Mouse (Mus musculus) liver, adult 2 months (tissue): ENCODE results near the gene Piwil4. TPM values are rescaled to one million over a fixed set of nuclear protein-coding genes. Genes with fewer than 3 reads are reported as not detected.

Source experiments
- DNase-seq: peaks from one replicate; pipeline ENCODE4 v3.0.0-alpha.2; 2011; ENCODE audit warnings: low read depth, low spot score; ENCODE audit errors: extremely low read depth
- H3K27ac ChIP-seq: fragments of 200-500 bp; replicated peaks from 2 replicates; pipeline ENCODE4 v1.5.1; 2012; ENCODE audit warnings: low read depth, mild to moderate bottlenecking, control low read depth, inconsistent platforms, low read length; ENCODE audit not compliant: insufficient read depth
- H3K27me3 ChIP-seq: fragments of 200-500 bp; 2 replicates; pipeline ENCODE4 v1.6.1; 2012; ENCODE audit warnings: mild to moderate bottlenecking, moderate library complexity, low read length, inconsistent platforms; ENCODE audit not compliant: control insufficient read depth, insufficient read depth
- H3K36me3 ChIP-seq: fragments of 200-500 bp; 2 replicates; pipeline ENCODE4 v1.6.1; 2012; ENCODE audit warnings: low read length, inconsistent platforms; ENCODE audit not compliant: control insufficient read depth, insufficient read depth
- H3K4me1 ChIP-seq: fragments of 200-500 bp; 2 replicates; pipeline ENCODE4 v1.6.1; 2011; ENCODE audit warnings: low read length; ENCODE audit not compliant: control insufficient read depth, insufficient read depth
- H3K4me3 ChIP-seq: fragments of 200-500 bp; 2 replicates; pipeline ENCODE4 v1.5.1; 2011; ENCODE audit warnings: low read depth, mild to moderate bottlenecking, control low read depth, low read length, moderate library complexity; ENCODE audit not compliant: insufficient read depth
- H3K79me2 ChIP-seq: fragments of 200-500 bp; 2 replicates; pipeline ENCODE4 v1.6.1; 2012; ENCODE audit warnings: inconsistent platforms, mild to moderate bottlenecking, low read length, moderate library complexity; ENCODE audit not compliant: control insufficient read depth, insufficient read depth
- H3K9ac ChIP-seq: fragments of 200-500 bp; 2 replicates; pipeline ENCODE4 v1.6.1; 2012; ENCODE audit warnings: low read depth, mild to moderate bottlenecking, control low read depth, inconsistent platforms, low read length
- CTCF ChIP-seq: fragments of 200-500 bp; IDR thresholded peaks from 2 replicates; pipeline ENCODE4 v1.5.1; 2011; ENCODE audit warnings: low read depth, low read length, control low read depth
- POLR2A ChIP-seq: fragments of 200-500 bp; IDR thresholded peaks from 2 replicates; pipeline ENCODE4 v1.6.1; 2011; ENCODE audit warnings: low read length, control low read depth; ENCODE audit not compliant: insufficient read depth; ENCODE audit errors: extremely low read depth
- WGBS: fragments of 180-500 bp; shearing (Covaris S2); methylation state at CpG from one replicate; pipeline ENCODE4 v1.1.7; 2018; 5-methylcytosine and 5-hydroxymethylcytosine counted together
- polyA plus RNA-seq: library from polyadenylated mRNA; depleted of rRNA; stranded (reverse); fragments of >200 nt; gene quantifications from 2 replicates; pipeline ENCODE4 v1.2.3, GENCODE M21; 2012
- total RNA-seq: library from RNA; depleted of rRNA; stranded (reverse); fragments of >200 nt; gene quantifications from 2 replicates; pipeline ENCODE4 v1.2.3, GENCODE M21; 2014

The Piwil4 gene
- total and polyA plus RNA-seq, 2 experiments, result not detected

DNA sequence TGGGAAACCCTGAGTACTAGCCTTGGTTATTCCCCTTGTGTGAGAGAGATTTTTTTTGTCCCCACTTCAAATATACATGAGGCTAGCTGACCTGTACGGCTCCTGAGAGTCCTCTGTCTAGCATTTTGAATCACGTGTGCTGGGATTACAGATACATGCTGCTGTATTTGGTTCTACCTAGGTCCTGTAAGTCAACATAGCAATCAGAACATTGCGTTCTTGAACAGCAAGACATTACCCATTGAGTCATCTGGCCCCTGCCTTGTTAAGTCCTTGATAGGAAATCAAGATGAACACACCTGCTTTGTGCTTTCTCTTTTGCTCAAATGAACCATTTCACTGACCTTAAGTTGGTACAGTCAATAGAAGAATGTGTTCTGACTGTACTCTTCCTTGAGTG lies 13.9 kb upstream of the Piwil4 start:
- WGBS, result 91% methylated on average over 3 of the region's 3 CpGs

DNA sequence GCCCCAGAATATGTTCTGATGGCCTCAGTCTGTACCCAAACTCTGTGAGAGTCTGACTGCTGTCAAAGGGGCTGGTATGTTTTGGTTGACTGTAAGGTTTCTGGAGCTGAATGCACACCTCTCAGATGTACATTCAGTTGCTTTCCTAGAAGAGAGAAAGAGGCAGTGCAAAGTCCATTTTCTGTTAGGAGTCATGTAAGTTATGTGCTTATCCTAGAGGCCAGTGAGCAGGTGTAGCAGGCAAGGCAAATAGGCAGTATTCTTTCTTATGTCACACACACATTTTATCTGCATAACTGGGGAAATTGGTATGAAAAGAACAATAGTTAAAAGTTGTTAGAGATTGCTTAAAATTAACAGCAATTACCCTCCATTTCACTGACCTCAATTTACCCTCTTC lies 13.4 kb upstream of the Piwil4 start:
- no peaks in the 10 kb centered on the region for H3K36me3 ChIP-seq
- H3K9ac ChIP-seq, result no peak overlapping the region
- no peaks in the 10 kb centered on the region for H3K4me1 ChIP-seq
- no peak for DNase-seq
- H3K27me3 ChIP-seq, result peaks cover 6% of the 10 kb centered on the region
- TF ChIP-seq CTCF (no peak), POLR2A (no peak)
- no peak overlapping the region for H3K27ac ChIP-seq
- H3K4me3 ChIP-seq, result no peak overlapping the region
- H3K79me2 ChIP-seq, result no peaks in the 10 kb centered on the region

More for the DNA sequence above, 13.9 kb upstream of the Piwil4 start:
- H3K79me2 ChIP-seq, result no peaks in the 10 kb centered on the region
- no peak for DNase-seq
- peaks cover 6% of the 10 kb centered on the region for H3K27me3 ChIP-seq
- H3K4me3 ChIP-seq, result no peak overlapping the region
- no peak overlapping the region for H3K27ac ChIP-seq
- no peaks in the 10 kb centered on the region for H3K36me3 ChIP-seq
- H3K9ac ChIP-seq, result no peak overlapping the region
- no peak for TF ChIP-seq POLR2A
- TF ChIP-seq CTCF, result no peak
- no peaks in the 10 kb centered on the region for H3K4me1 ChIP-seq

DNA sequence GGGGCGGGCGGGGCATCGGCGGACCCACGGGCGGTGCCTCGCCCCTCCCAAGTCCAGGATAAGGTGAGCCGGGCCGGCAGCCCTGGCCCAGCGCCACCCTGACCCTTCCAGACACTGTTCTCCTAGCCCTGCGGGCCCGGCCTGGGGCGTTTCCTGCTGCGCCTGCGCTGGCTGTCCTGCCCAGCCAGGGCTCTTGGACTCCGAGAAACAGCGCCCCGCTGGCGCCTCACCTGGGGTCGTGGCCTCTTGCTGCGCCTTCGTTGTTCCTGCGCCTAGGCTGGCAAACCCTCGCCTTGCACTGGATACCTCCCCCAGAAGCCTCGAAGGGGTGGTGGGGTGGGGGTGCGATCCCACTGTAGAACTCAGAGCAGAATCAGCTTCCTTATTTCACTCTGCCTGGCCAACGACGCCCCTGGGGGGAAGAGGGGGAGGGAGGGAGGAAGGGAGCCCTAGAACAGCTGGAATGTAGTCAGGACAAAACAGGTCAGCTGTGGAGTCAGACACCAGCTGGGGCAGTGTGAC lies 11.5 kb upstream of the Piwil4 start, which contains the start of gene Fut4:
TSS of gene Fut4 (minus strand) at position 393 of the 522 bp plus-strand sequence.
- Histone ChIP-seq H3K4me3 (peak within 1 kb of the TSS; percentile 63), H3K36me3 (no peaks in the 10 kb centered on the region), H3K79me2 (no peaks in the 10 kb centered on the region), H3K4me1 (no peaks in the 10 kb centered on the region), H3K27ac (no peak within 1 kb of the TSS), H3K27me3 (peaks cover 6% of the 10 kb centered on the region), H3K9ac (peak within 1 kb of the TSS; percentile 62)
- WGBS, result 4% methylated on average over 25 of the region's 28 CpGs
- no peak for DNase-seq
- no peak for TF ChIP-seq CTCF
- TF ChIP-seq POLR2A, result no peak

DNA sequence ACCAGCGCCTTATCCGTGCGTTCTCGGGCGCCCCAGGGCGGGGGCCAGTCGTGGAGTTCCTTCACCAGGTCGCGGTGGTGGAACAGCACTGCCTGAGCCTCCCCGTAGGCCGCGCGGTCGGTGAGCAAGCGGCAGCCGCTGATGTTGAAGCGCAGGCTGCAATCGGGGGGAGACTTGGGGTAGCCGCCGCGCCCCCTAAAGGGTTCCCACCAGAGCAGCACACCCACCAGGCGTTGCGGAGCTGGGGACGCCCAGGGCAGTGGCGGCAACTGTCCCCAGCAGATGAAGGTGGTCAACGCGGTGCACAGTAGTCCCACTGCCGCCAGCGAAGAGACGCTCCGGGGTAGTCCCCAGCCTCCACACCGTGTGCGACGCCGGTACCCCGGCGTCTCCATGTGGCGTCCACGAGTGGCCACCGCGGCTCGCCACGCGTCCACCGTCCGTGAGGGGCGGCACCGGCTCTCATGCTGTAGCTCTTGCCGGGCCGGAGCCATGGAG lies 11.0 kb upstream of the Piwil4 start:
- H3K27ac ChIP-seq, result no peak overlapping the region
- no peak for DNase-seq
- H3K79me2 ChIP-seq, result no peaks in the 10 kb centered on the region
- H3K9ac ChIP-seq, result peak overlapping the region; percentile 62
- no peaks in the 10 kb centered on the region for H3K36me3 ChIP-seq
- WGBS, result 2% methylated on average over 50 of the region's 50 CpGs
- H3K4me1 ChIP-seq, result no peaks in the 10 kb centered on the region
- no peak for TF ChIP-seq CTCF
- no peak for TF ChIP-seq POLR2A
- peaks cover 6% of the 10 kb centered on the region for H3K27me3 ChIP-seq
- H3K4me3 ChIP-seq, result peak overlapping the region; percentile 63

DNA sequence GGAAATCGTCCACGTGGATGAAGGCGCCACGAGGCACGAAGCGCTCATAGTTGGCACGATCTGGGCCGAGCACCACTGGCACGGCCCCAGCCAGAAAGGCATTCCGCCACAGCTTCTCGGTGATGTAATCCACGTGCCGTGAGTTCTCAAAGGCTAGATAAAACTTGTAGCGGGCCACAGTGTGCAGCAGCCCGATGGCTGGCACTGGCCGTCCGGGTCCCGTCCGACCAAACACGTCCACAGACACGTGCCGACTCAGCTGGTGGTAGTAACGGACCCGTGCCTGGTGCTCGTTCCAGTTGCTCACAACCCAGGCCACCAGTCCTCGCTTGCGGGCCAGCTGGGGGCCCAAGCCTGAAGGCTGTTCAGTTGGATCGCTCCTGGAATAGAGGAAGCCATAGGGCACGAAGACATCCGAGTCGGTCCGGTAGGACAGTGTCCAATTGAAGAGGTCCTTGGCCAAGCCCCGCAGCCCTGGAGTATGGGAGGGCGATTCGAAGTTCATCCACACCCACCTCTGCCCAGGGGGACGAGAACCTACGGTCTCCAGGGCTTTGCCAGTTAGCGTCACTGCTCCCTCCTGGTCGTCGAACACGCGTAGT lies 10.5 kb upstream of the Piwil4 start:
- H3K36me3 ChIP-seq, result no peaks in the 10 kb centered on the region
- 67% methylated on average over 42 of the region's 42 CpGs for WGBS
- no peak overlapping the region for H3K27ac ChIP-seq
- no peaks in the 10 kb centered on the region for H3K79me2 ChIP-seq
- no peak overlapping the region for H3K9ac ChIP-seq
- H3K4me3 ChIP-seq, result peak overlapping the region; percentile 63; the same call in 1 of the 2 replicates
- no peaks in the 10 kb centered on the region for H3K4me1 ChIP-seq
- no peak for TF ChIP-seq CTCF
- no peak for TF ChIP-seq POLR2A
- no peak for DNase-seq
- H3K27me3 ChIP-seq, result peaks cover 6% of the 10 kb centered on the region
